Mouse (Mus musculus): ENCODE data around the gene Pex26. TPM values are rescaled to one million over a fixed set of nuclear protein-coding genes. Genes with fewer than 3 reads are reported as not detected.

Gene Pex26
- total and polyA plus RNA-seq, 3 experiments = 6.9 to 9.9 TPM; not detected in 1

- no peaks in the 10 kb centered on the region for H3K36me3 ChIP-seq (ENCODE audit: control insufficient read depth in 1 of 2, insufficient read depth in 2 of 2, low read length in 2 of 2)
- no peak overlapping the region for H3K9ac ChIP-seq (ENCODE audit: control insufficient read depth, low read depth, low read length, poor library complexity, severe bottlenecking)
- H3K79me2 ChIP-seq (ENCODE audit: control insufficient read depth, insufficient read depth, low read length, poor library complexity) = no peaks in the 10 kb centered on the region
- H3K4me3 ChIP-seq (ENCODE audit: control insufficient read depth in 1 of 2, insufficient read depth in 1 of 2, low read depth in 2 of 2, low read length in 2 of 2) = no peak overlapping the region
- peaks cover 7 to 9% of the 10 kb centered on the region in 2 experiments for H3K27me3 ChIP-seq (ENCODE audit: control insufficient read depth in 1 of 2, insufficient read depth in 2 of 2, low read length in 2 of 2)
- no peak for TF ChIP-seq ETS1 (IDR thresholded peaks at IDR 0.05; ENCODE audit: low read depth, low read length)
- no peak for TF ChIP-seq GATA1 (IDR thresholded peaks at IDR 0.05; ENCODE audit: low read depth, low read length)
- no peak for TF ChIP-seq CTCF (IDR thresholded peaks at IDR 0.05 in 2 of 3, conservative IDR thresholded peaks at IDR 0.05 in 1 of 3; ENCODE audit: control insufficient read depth in 1 of 3, insufficient read depth in 1 of 3, low read depth in 2 of 3, low read length in 3 of 3, poor library complexity in 1 of 3, severe bottlenecking in 1 of 3)
- TF ChIP-seq CHD2 (IDR thresholded peaks at IDR 0.05; ENCODE audit: low read length) = no peak
- no peak for TF ChIP-seq MAZ (IDR thresholded peaks at IDR 0.05; ENCODE audit: low read depth, low read length)
- no peak for TF ChIP-seq MYB (IDR thresholded peaks at IDR 0.05; ENCODE audit: low read depth, low read length)
- no peak for TF ChIP-seq NRF1 (IDR thresholded peaks at IDR 0.05; ENCODE audit: insufficient read depth, low read depth, low read length, poor library complexity, severe bottlenecking)
- no peak for TF ChIP-seq ELF1 (IDR thresholded peaks at IDR 0.05; ENCODE audit: low read depth, low read length)
- TF ChIP-seq POLR2A (IDR thresholded peaks at IDR 0.05; ENCODE audit: control insufficient read depth in 1 of 2, insufficient read depth in 1 of 2, low read depth in 1 of 2, low read length in 2 of 2, poor library complexity in 1 of 2) = no peak
- TF ChIP-seq RCOR1 (IDR thresholded peaks at IDR 0.05; ENCODE audit: low read depth, low read length) = no peak
- TF ChIP-seq ZMIZ1 (IDR thresholded peaks at IDR 0.05; ENCODE audit: low read depth, low read length) = no peak
- no peak for TF ChIP-seq KAT2A (conservative IDR thresholded peaks at IDR 0.05; ENCODE audit: low read depth, low read length)
- no peak for TF ChIP-seq MAFK (IDR thresholded peaks at IDR 0.05; ENCODE audit: borderline replicate concordance, low read depth, low read length)
- no peak for TF ChIP-seq SIN3A (IDR thresholded peaks at IDR 0.05; ENCODE audit: low read length)
- no peak for TF ChIP-seq RAD21 (IDR thresholded peaks at IDR 0.05; ENCODE audit: low read depth, low read length)
- no peak for TF ChIP-seq ZNF384 (IDR thresholded peaks at IDR 0.05; ENCODE audit: low read depth, low read length)
- TF ChIP-seq SMC3 (IDR thresholded peaks at IDR 0.05; ENCODE audit: low read depth, low read length) = no peak
- DNase-seq (ENCODE audit: low read depth, low spot score) = no peak
- H3K4me1 ChIP-seq (ENCODE audit: control insufficient read depth in 1 of 2, insufficient read depth in 2 of 2, low read length in 2 of 2) = 0 out of 4 replicates have a peak, but pooled peaks cover 0 to 2% of the 10 kb centered on the region in 2 experiments
- no peak overlapping the region for H3K27ac ChIP-seq (ENCODE audit: control insufficient read depth, low read depth, low read length)
- H3K9me3 ChIP-seq (replicated peaks; ENCODE audit: insufficient read depth, low read length) = no peaks in the 10 kb centered on the region
Measured at GRCm38 (mm10) chr6:121166098-121166552, 17.3 kb upstream of the Pex26 start.

- TF ChIP-seq ZNF384 (IDR thresholded peaks at IDR 0.05; ENCODE audit: low read depth, low read length) (no peak), SIN3A (IDR thresholded peaks at IDR 0.05; ENCODE audit: low read length) (no peak), HCFC1 (IDR thresholded peaks at IDR 0.05; ENCODE audit: low read depth, low read length) (no peak), MYC (IDR thresholded peaks at IDR 0.05; ENCODE audit: low read depth, low read length) (no peak), MXI1 (IDR thresholded peaks at IDR 0.05; ENCODE audit: low read depth, low read length) (no peak), NRF1 (IDR thresholded peaks at IDR 0.05; ENCODE audit: insufficient read depth, low read depth, low read length, poor library complexity, severe bottlenecking) (no peak), TBP (IDR thresholded peaks at IDR 0.05; ENCODE audit: low read depth, low read length) (no peak), ZMIZ1 (IDR thresholded peaks at IDR 0.05; ENCODE audit: low read depth, low read length) (no peak), SMC3 (IDR thresholded peaks at IDR 0.05; ENCODE audit: low read depth, low read length) (no peak)
- H3K27ac ChIP-seq (ENCODE audit: control insufficient read depth, low read depth, low read length) = no peak overlapping the region
- DNase-seq (ENCODE audit: low read depth, low spot score) = no peak
- H3K9ac ChIP-seq (ENCODE audit: control insufficient read depth, low read depth, low read length, poor library complexity, severe bottlenecking) = no peak overlapping the region
- no peaks in the 10 kb centered on the region for H3K9me3 ChIP-seq (replicated peaks; ENCODE audit: insufficient read depth, low read length)
- peaks cover 7 to 9% of the 10 kb centered on the region in 2 experiments for H3K27me3 ChIP-seq (ENCODE audit: control insufficient read depth in 1 of 2, insufficient read depth in 2 of 2, low read length in 2 of 2)
- H3K4me1 ChIP-seq (ENCODE audit: control insufficient read depth in 1 of 2, insufficient read depth in 2 of 2, low read length in 2 of 2) = no peaks in the 10 kb centered on the region
- H3K36me3 ChIP-seq (ENCODE audit: control insufficient read depth in 1 of 2, insufficient read depth in 2 of 2, low read length in 2 of 2) = no peaks in the 10 kb centered on the region
- no peak overlapping the region for H3K4me3 ChIP-seq (ENCODE audit: control insufficient read depth in 1 of 2, insufficient read depth in 1 of 2, low read depth in 2 of 2, low read length in 2 of 2)
- no peaks in the 10 kb centered on the region for H3K79me2 ChIP-seq (ENCODE audit: control insufficient read depth, insufficient read depth, low read length, poor library complexity)
Measured at GRCm38 (mm10) chr6:121167381-121167975, 16.0 kb upstream of the Pex26 start.

All from MEL (cell line).